Mouse (Mus musculus) kidney, adult 2 months (tissue): ENCODE results near the gene Iqsec2.

Experiments used
- CTCF ChIP-seq: fragments of 200-500 bp; conservative IDR thresholded peaks from 2 replicates; pipeline ENCODE4 v1.5.1; 2011; ENCODE audit warnings: low read depth, mild to moderate bottlenecking, control low read depth, low read length, moderate library complexity, mixed read lengths; ENCODE audit not compliant: insufficient read depth, insufficient read length
- POLR2A ChIP-seq: fragments of 200-500 bp; IDR thresholded peaks from one replicate; pipeline ENCODE4 v1.6.1; 2011; ENCODE audit warnings: low read depth, low read length, control low read depth

DNA sequence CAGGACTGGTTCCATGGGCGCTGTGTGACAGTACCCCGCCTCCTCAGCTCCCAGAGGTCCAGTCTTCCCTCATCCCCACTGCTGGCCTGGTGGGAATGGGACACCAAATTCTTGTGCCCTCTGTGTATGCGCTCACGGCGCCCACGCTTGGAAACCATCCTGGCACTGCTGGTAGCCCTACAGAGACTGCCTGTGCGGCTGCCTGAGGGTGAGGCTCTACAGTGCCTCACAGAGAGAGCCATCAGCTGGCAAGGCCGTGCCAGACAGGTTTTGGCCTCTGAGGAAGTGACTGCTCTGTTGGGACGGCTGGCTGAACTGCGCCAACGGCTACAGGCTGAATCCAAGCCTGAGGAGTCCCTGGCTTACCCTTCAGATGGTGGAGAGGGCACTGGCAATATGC is 127.1 kb downstream of the Iqsec2 start:
- TF ChIP-seq CTCF: no peak
- no peak for TF ChIP-seq POLR2A
